Mouse (Mus musculus) megakaryocyte, embryonic 14.5 days (primary cell): ENCODE data around the gene Sema5a.

Experiments used
- FLI1 ChIP-seq: IDR thresholded peaks from 2 replicates; pipeline ENCODE4 v1.6.1; 2012; ENCODE audit warnings: low read length, inconsistent platforms, mixed read lengths
- GATA1 ChIP-seq: IDR thresholded peaks from 3 replicates; pipeline ENCODE4 v1.6.1; 2012; ENCODE audit warnings: mixed read lengths, low read length, inconsistent platforms, borderline replicate concordance

GRCm38 (mm10) chr15:32284688-32285087 is 40.1 kb downstream of the Sema5a start:
- TF ChIP-seq GATA1 (no peak), FLI1 (no peak)
